Mouse (Mus musculus) megakaryocyte-erythroid progenitor cell, adult 5-6 weeks (primary cell): ENCODE measurements around the gene Uhrf1. TPM values are rescaled to one million over a fixed set of nuclear protein-coding genes. Genes with fewer than 3 reads are reported as not detected.

Experiments used
- total RNA-seq, 2 experiments: library from RNA; stranded (forward) in 1 of 2; stranded (reverse) in 1 of 2; fragments of 200-1000, 215-1000 nt in 1 of 2; fragments of >200 nt in 1 of 2; fragmentation: Nextera tagmentation in 1 of 2; gene quantifications; 2 replicates each; pipeline ENCODE4 v1.2.3; 2014 to 2017

Gene Uhrf1
- total RNA-seq, 2 experiments from 2014 or later, result 151 to 161 TPM

Other genes starting within 250 kb of the Uhrf1 start
- gene Ubxn6, start 228.3 kb upstream of the Uhrf1 start, total RNA-seq (2014; fragmentation: Nextera tagmentation), result 16.3 and 21.1 TPM in 2 replicates
- 13.2 and 29.1 TPM in 2 replicates for gene Ubxn6, start 228.3 kb upstream of the Uhrf1 start, total RNA-seq (2017)
- gene Hdgfl2, start 223.7 kb upstream of the Uhrf1 start, total RNA-seq (2014; fragmentation: Nextera tagmentation), result 84.1 and 100 TPM in 2 replicates
- gene Hdgfl2, start 223.7 kb upstream of the Uhrf1 start, total RNA-seq (2017), result 70.9 and 103 TPM in 2 replicates
- gene Plin4, start 193.5 kb upstream of the Uhrf1 start, total RNA-seq (2014; fragmentation: Nextera tagmentation), result not detected in 2 replicates
- gene Plin4, start 193.5 kb upstream of the Uhrf1 start, total RNA-seq (2017), result not detected in 2 replicates
- gene Plin5, start 185.7 kb upstream of the Uhrf1 start, total RNA-seq (2014; fragmentation: Nextera tagmentation), result not detected in 2 replicates
- 0.23 TPM in 1 of 2 replicates, not detected in the other for gene Plin5, start 185.7 kb upstream of the Uhrf1 start, total RNA-seq (2017)
- gene Lrg1, start 181.3 kb upstream of the Uhrf1 start, total RNA-seq (2014; fragmentation: Nextera tagmentation), result 1.8 TPM in 1 of 2 replicates, not detected in the other
- 2.1 TPM in 1 of 2 replicates, not detected in the other for gene Lrg1, start 181.3 kb upstream of the Uhrf1 start, total RNA-seq (2017)
- 0.24 TPM in 1 of 2 replicates, not detected in the other for gene Sema6b, start 163.0 kb upstream of the Uhrf1 start, total RNA-seq (2014; fragmentation: Nextera tagmentation)
- 0.42 TPM in 1 of 2 replicates, not detected in the other for gene Sema6b, start 163.0 kb upstream of the Uhrf1 start, total RNA-seq (2017)
- 0.76 and 1.6 TPM in 2 replicates for gene Tnfaip8l1, start 140.8 kb upstream of the Uhrf1 start, total RNA-seq (2014; fragmentation: Nextera tagmentation)
- gene Tnfaip8l1, start 140.8 kb upstream of the Uhrf1 start, total RNA-seq (2017), result not detected in 2 replicates
- gene Mydgf, start 119.4 kb upstream of the Uhrf1 start, total RNA-seq (2014; fragmentation: Nextera tagmentation), result 28.7 and 59.7 TPM in 2 replicates
- gene Mydgf, start 119.4 kb upstream of the Uhrf1 start, total RNA-seq (2017), result 21.5 and 25.3 TPM in 2 replicates
- gene Dpp9, start 84.4 kb upstream of the Uhrf1 start, total RNA-seq (2014; fragmentation: Nextera tagmentation), result 25.3 and 33.5 TPM in 2 replicates
- gene Dpp9, start 84.4 kb upstream of the Uhrf1 start, total RNA-seq (2017), result 8.6 and 11.7 TPM in 2 replicates
- 15.8 and 19.2 TPM in 2 replicates for gene Fem1a, start 46.5 kb upstream of the Uhrf1 start, total RNA-seq (2014; fragmentation: Nextera tagmentation)
- gene Fem1a, start 46.5 kb upstream of the Uhrf1 start, total RNA-seq (2017), result 19.2 and 21.7 TPM in 2 replicates
- 5.8 and 8.4 TPM in 2 replicates for gene Ticam1, start 26.5 kb upstream of the Uhrf1 start, total RNA-seq (2014; fragmentation: Nextera tagmentation)
- gene Ticam1, start 26.5 kb upstream of the Uhrf1 start, total RNA-seq (2017), result 2.2 and 3.2 TPM in 2 replicates
- 4.8 and 6.8 TPM in 2 replicates for gene Plin3, start 10.4 kb upstream of the Uhrf1 start, total RNA-seq (2014; fragmentation: Nextera tagmentation)
- gene Plin3, start 10.4 kb upstream of the Uhrf1 start, total RNA-seq (2017), result 3.7 and 6.1 TPM in 2 replicates
- gene Arrdc5, start 3.0 kb upstream of the Uhrf1 start, total RNA-seq (2014; fragmentation: Nextera tagmentation), result not detected in 2 replicates
- gene Arrdc5, start 3.0 kb upstream of the Uhrf1 start, total RNA-seq (2017), result not detected in 2 replicates
- 16.0 and 17.3 TPM in 2 replicates for gene Kdm4b, start 22.7 kb downstream of the Uhrf1 start, total RNA-seq (2014; fragmentation: Nextera tagmentation)
- gene Kdm4b, start 22.7 kb downstream of the Uhrf1 start, total RNA-seq (2017), result 11.0 and 14.3 TPM in 2 replicates
- 55.7 and 65.0 TPM in 2 replicates for gene Ptprs, start 173.2 kb downstream of the Uhrf1 start, total RNA-seq (2014; fragmentation: Nextera tagmentation)
- gene Ptprs, start 173.2 kb downstream of the Uhrf1 start, total RNA-seq (2017), result 36.6 and 48.3 TPM in 2 replicates
- not detected in 2 replicates for gene Znrf4, start 209.1 kb downstream of the Uhrf1 start, total RNA-seq (2014; fragmentation: Nextera tagmentation)
- gene Znrf4, start 209.1 kb downstream of the Uhrf1 start, total RNA-seq (2017), result not detected in 2 replicates